Mouse (Mus musculus) MEL (cell line): ENCODE data around the gene Arl13a.

Source experiments
- CTCF ChIP-seq, 3 experiments: IDR thresholded peaks in 2 of 3; conservative IDR thresholded peaks in 1 of 3; 2 replicates each; pipeline ENCODE4 v1.5.1; 2011 to 2012; ENCODE audit warnings: low read length in 3 of 3, low read depth in 2 of 3, mild to moderate bottlenecking in 2 of 3, improper control_type of control experiment in 1 of 3, inconsistent platforms in 1 of 3, mixed read lengths in 1 of 3, moderate library complexity in 1 of 3; ENCODE audit not compliant: control insufficient read depth in 1 of 3, insufficient read depth in 1 of 3, poor library complexity in 1 of 3, severe bottlenecking in 1 of 3
- ETS1 ChIP-seq: IDR thresholded peaks from 2 replicates; pipeline ENCODE4 v1.6.1; 2012; ENCODE audit warnings: low read depth, mild to moderate bottlenecking, inconsistent platforms, low read length, improper control_type of control experiment, moderate library complexity
- GABPA ChIP-seq: IDR thresholded peaks from 2 replicates; pipeline ENCODE4 v1.6.1; 2012; ENCODE audit warnings: low read depth, mild to moderate bottlenecking, inconsistent platforms, low read length, improper control_type of control experiment, moderate library complexity
- HCFC1 ChIP-seq: IDR thresholded peaks from 2 replicates; pipeline ENCODE4 v1.6.1; 2012; ENCODE audit warnings: low read depth, mild to moderate bottlenecking, inconsistent platforms, low read length, improper control_type of control experiment, moderate library complexity
- MAFK ChIP-seq: IDR thresholded peaks from 2 replicates; pipeline ENCODE4 v1.6.1; 2011; ENCODE audit warnings: low read depth, mild to moderate bottlenecking, low read length, improper control_type of control experiment, borderline replicate concordance
- MAZ ChIP-seq: IDR thresholded peaks from 2 replicates; pipeline ENCODE4 v1.6.1; 2012; ENCODE audit warnings: low read depth, mild to moderate bottlenecking, inconsistent platforms, low read length, improper control_type of control experiment
- MYC ChIP-seq: IDR thresholded peaks from 2 replicates; pipeline ENCODE4 v1.6.1; 2011; ENCODE audit warnings: low read depth, mild to moderate bottlenecking, low read length, improper control_type of control experiment, moderate library complexity
- POLR2A ChIP-seq, 2 experiments: IDR thresholded peaks; 2 replicates each; pipeline ENCODE4 v1.6.1; 2011 to 2012; ENCODE audit warnings: low read length in 2 of 2, mild to moderate bottlenecking in 2 of 2, control low read depth in 1 of 2, improper control_type of control experiment in 1 of 2, low read depth in 1 of 2, moderate library complexity in 1 of 2; ENCODE audit not compliant: control insufficient read depth in 1 of 2, insufficient read depth in 1 of 2, poor library complexity in 1 of 2
- POLR2AphosphoS2 ChIP-seq: IDR thresholded peaks from 2 replicates; pipeline ENCODE4 v1.6.1; 2011; ENCODE audit warnings: low read length, improper control_type of control experiment
- TAL1 ChIP-seq: IDR thresholded peaks from 2 replicates; pipeline ENCODE4 v1.6.1; 2012; ENCODE audit warnings: mild to moderate bottlenecking, inconsistent platforms, low read length, moderate library complexity, mixed read lengths
- TCF12 ChIP-seq: IDR thresholded peaks from 2 replicates; pipeline ENCODE4 v1.6.1; 2014; ENCODE audit warnings: low read depth, mild to moderate bottlenecking, inconsistent platforms, low read length, improper control_type of control experiment, moderate library complexity
- USF2 ChIP-seq, 2 experiments: IDR thresholded peaks; 2 replicates each; pipeline ENCODE4 v1.6.1; 2011 to 2012; ENCODE audit warnings: improper control_type of control experiment in 2 of 2, low read length in 2 of 2, borderline replicate concordance in 1 of 2, inconsistent platforms in 1 of 2, low read depth in 1 of 2, mild to moderate bottlenecking in 1 of 2; ENCODE audit not compliant: insufficient read depth in 1 of 2
- ZC3H11A ChIP-seq: IDR thresholded peaks from 2 replicates; pipeline ENCODE4 v1.6.1; 2012; ENCODE audit warnings: low read depth, mild to moderate bottlenecking, inconsistent platforms, low read length, improper control_type of control experiment
- ZNF384 ChIP-seq: IDR thresholded peaks from 2 replicates; pipeline ENCODE4 v1.6.1; 2012; ENCODE audit warnings: low read depth, mild to moderate bottlenecking, inconsistent platforms, low read length, improper control_type of control experiment

DNA sequence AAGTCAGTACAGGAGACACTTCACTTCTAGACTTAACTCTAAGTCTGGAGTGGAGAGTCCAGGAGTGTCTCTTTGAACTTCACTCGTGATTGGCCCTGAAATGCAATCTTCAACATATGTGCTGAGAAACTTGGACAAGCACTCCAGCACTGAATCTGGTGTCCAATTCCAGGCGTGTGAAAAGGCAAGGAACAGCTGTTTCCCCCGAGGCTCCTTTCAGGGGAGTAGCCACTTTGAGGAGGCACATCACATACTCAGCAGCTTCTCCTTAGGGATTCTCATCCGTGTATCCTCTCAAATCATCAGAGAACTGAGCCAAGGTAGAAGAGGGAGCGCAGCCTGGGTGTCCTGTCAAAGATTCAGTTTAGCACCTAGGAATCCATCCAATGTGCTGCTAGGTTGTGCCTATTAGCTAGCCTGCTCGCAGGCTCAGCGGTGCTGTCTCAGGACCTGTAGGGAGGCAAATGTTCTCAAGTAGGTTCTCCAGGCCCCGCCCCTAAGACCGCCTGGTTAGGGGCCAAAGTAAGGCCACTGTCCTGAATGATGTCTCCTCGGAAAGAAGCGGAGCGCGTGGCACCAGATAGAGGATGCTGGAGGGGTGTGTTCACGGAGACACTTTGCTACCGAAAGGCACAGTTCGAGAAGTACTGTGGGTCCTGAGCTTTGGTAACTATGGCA is 25.1 kb upstream of the Arl13a start, which contains the start of gene Xkrx:
- no peak for TF ChIP-seq CTCF (IDR thresholded peaks at IDR 0.05 in 2 of 3, conservative IDR thresholded peaks at IDR 0.05 in 1 of 3; ENCODE audit: control insufficient read depth in 1 of 3, insufficient read depth in 1 of 3, low read depth in 2 of 3, low read length in 3 of 3, poor library complexity in 1 of 3, severe bottlenecking in 1 of 3)
- TF ChIP-seq POLR2A (IDR thresholded peaks at IDR 0.05; ENCODE audit: control insufficient read depth in 1 of 2, insufficient read depth in 1 of 2, low read depth in 1 of 2, low read length in 2 of 2, poor library complexity in 1 of 2): no peak
- no peak for TF ChIP-seq TCF12
- TF ChIP-seq TAL1: no peak
- no peak for TF ChIP-seq ZNF384
- TF ChIP-seq ZC3H11A: no peak
- no peak for TF ChIP-seq MAFK
- no peak for TF ChIP-seq GABPA
- TF ChIP-seq USF2 (IDR thresholded peaks at IDR 0.05; ENCODE audit: borderline replicate concordance in 1 of 2, insufficient read depth in 1 of 2, low read depth in 1 of 2, low read length in 2 of 2): no peak
- TF ChIP-seq MYC: no peak
- no peak for TF ChIP-seq HCFC1
- no peak for TF ChIP-seq ETS1
- no peak for TF ChIP-seq MAZ
- TF ChIP-seq POLR2AphosphoS2: no peak
